Mouse (Mus musculus) thymus, adult 2 months (tissue): ENCODE data around the gene Grik5.

Experiments
- CTCF ChIP-seq: fragments of 200-500 bp; IDR thresholded peaks from 2 replicates; pipeline ENCODE4 v1.5.1; 2012; ENCODE audit warnings: mild to moderate bottlenecking, control low read depth, low read length, moderate library complexity, borderline replicate concordance; ENCODE audit not compliant: control insufficient read depth, poor library complexity, insufficient read depth; ENCODE audit errors: extremely low read depth
- POLR2A ChIP-seq: fragments of 200-500 bp; IDR thresholded peaks from 2 replicates; pipeline ENCODE4 v1.6.1; 2012; ENCODE audit warnings: mild to moderate bottlenecking, low read length, control low read depth, moderate library complexity; ENCODE audit not compliant: control insufficient read depth, poor library complexity, insufficient read depth; ENCODE audit errors: extremely low read depth

DNA sequence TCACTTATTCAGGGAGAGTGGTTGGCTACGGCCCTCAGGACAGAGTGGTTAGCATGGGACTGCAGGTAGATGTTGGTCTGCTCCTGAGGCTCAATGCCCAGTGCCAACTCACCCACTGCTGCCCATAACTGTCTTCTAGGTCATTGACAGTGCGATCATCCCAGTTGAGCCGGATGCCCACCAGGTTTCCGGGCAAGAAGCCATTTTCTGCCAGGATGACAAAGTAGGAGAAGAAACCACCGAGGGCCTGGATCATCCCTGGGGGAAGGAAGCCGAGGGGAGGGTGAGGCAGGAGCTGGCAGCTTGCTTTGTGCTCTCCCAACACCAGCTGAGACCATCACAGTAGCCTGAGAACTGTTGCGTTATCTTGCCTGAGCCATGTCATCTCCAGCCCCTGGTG lies 91.7 kb downstream of the Grik5 start:
- TF ChIP-seq CTCF, result no peak
- TF ChIP-seq POLR2A, result no peak
